Mouse (Mus musculus): ENCODE measurements around the gene Raph1. TPM values are rescaled to one million over a fixed set of nuclear protein-coding genes. Genes with fewer than 3 reads are reported as not detected.
"Not testable (repeated sequence)": the region's sequence is repeated elsewhere in the genome, so short reads cannot be mapped to it uniquely, and the experiment has no call there.

Raph1 gene
- polyA plus RNA-seq, 1 experiment from 2014 or later: 28.3 TPM

GRCm38 (mm10) chr1:60482881-60483280, 84.0 kb downstream of the Raph1 start:
- peaks cover 20% of the 10 kb centered on the region; the same call in 1 of the 2 replicates for H3K36me3 ChIP-seq (replicated peaks)
- no peak for ATAC-seq (replicated peaks)
- no peak overlapping the region for H3K27ac ChIP-seq
- no peak overlapping the region for H3K9ac ChIP-seq
- no peak overlapping the region for H3K4me3 ChIP-seq
- no peaks in the 10 kb centered on the region for H3K4me1 ChIP-seq
- no peak overlapping the region for H3K4me2 ChIP-seq
- H3K27me3 ChIP-seq (replicated peaks): no peaks in the 10 kb centered on the region
- WGBS: 100% methylated on average over 1 of the region's 1 CpGs
- H3K9me3 ChIP-seq: no peaks in the 10 kb centered on the region

- no peaks in the 10 kb centered on the region for H3K27me3 ChIP-seq (replicated peaks)
- H3K4me3 ChIP-seq: no peak overlapping the region
- no peak overlapping the region for H3K4me2 ChIP-seq
- H3K4me1 ChIP-seq: no peaks in the 10 kb centered on the region
- H3K9ac ChIP-seq: no peak overlapping the region
- 47% methylated on average over 1 of the region's 1 CpGs for WGBS
- no peak overlapping the region for H3K27ac ChIP-seq
- H3K36me3 ChIP-seq (replicated peaks): peaks cover 19% of the 10 kb centered on the region; the same call in 1 of the 2 replicates
- no peak for ATAC-seq (replicated peaks)
- H3K9me3 ChIP-seq: no peaks in the 10 kb centered on the region
Measured at GRCm38 (mm10) chr1:60481561-60481960, 85.3 kb downstream of the Raph1 start.

GRCm38 (mm10) chr1:60470541-60470940, 96.4 kb downstream of the Raph1 start:
- no peaks in the 10 kb centered on the region for H3K9me3 ChIP-seq
- peaks cover 5% of the 10 kb centered on the region; the same call in 1 of the 2 replicates for H3K36me3 ChIP-seq (replicated peaks)
- 93% methylated on average over 7 of the region's 7 CpGs for WGBS
- H3K9ac ChIP-seq: no peak overlapping the region
- no peak overlapping the region for H3K27ac ChIP-seq
- H3K27me3 ChIP-seq (replicated peaks): no peaks in the 10 kb centered on the region
- no peak overlapping the region for H3K4me2 ChIP-seq
- no peak overlapping the region for H3K4me3 ChIP-seq
- ATAC-seq (replicated peaks): no peak
- no peaks in the 10 kb centered on the region for H3K4me1 ChIP-seq

DNA sequence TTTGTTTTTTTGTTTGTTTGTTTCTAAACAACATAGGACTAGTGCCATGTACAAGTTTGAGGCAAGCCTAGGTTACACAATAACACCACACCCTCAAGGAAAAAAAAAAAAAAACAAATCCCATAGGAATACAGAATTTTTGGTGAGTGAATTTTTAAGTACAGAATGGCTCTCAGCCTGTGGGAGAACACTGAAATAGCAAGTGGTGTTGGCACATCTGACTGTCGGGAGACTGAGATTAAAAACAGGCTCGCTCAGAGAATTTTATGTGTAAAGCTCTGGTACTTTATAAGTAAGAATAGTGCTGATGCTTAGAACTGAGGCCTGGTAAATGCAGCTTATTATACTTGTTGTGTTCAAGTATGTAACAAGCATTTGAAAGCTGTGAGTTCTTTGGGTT, 97.4 kb downstream of the Raph1 start:
- no peak overlapping the region for H3K9ac ChIP-seq
- no peaks in the 10 kb centered on the region for H3K27me3 ChIP-seq (replicated peaks)
- H3K4me2 ChIP-seq: no peak overlapping the region
- H3K9me3 ChIP-seq: no peaks in the 10 kb centered on the region
- no peak overlapping the region for H3K4me3 ChIP-seq
- peaks cover 8% of the 10 kb centered on the region; the same call in 1 of the 2 replicates for H3K36me3 ChIP-seq (replicated peaks)
- no peaks in the 10 kb centered on the region for H3K4me1 ChIP-seq
- no peak for ATAC-seq (replicated peaks)
- H3K27ac ChIP-seq: no peak overlapping the region
- WGBS: 87% methylated on average over 2 of the region's 2 CpGs

DNA sequence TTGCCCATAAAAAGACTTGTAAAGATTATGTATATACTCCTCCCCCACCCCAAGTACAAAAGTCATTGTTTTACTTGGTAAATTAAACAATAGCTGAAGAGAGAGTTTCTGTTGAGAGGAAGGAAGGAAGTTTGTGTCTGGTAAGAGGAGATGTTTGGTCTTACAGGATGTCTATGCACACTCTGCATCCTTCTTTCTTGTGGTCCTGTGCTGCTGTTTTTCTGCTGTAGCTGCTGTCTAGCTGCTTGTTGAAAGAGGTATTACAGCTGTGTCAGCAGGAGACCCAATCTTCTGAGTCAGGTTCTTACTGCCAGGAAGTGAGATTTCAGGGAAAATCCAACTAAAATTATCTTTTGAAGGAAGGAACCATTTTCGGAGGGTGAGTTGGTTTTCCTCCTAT, 106.3 kb downstream of the Raph1 start:
- no peak for ATAC-seq (replicated peaks)
- Histone ChIP-seq H3K27me3 (replicated peaks) (no peaks in the 10 kb centered on the region), H3K9me3 (no peaks in the 10 kb centered on the region), H3K27ac (no peak overlapping the region), H3K4me1 (no peaks in the 10 kb centered on the region), H3K4me2 (no peak overlapping the region), H3K9ac (no peak overlapping the region), H3K4me3 (no peak overlapping the region), H3K36me3 (replicated peaks) (peaks cover 6% of the 10 kb centered on the region; the same call in 1 of the 2 replicates)
- 92% methylated on average over 1 of the region's 1 CpGs for WGBS

GRCm38 (mm10) chr1:60449896-60450295, 117.0 kb downstream of the Raph1 start:
- WGBS: 37% methylated on average over 1 of the region's 1 CpGs
- H3K4me1 ChIP-seq: no peaks in the 10 kb centered on the region
- H3K27ac ChIP-seq: no peak overlapping the region
- no peak for ATAC-seq (replicated peaks)
- no peaks in the 10 kb centered on the region for H3K27me3 ChIP-seq (replicated peaks)
- no peaks in the 10 kb centered on the region for H3K9me3 ChIP-seq
- no peak overlapping the region for H3K9ac ChIP-seq
- H3K4me2 ChIP-seq: no peak overlapping the region
- H3K36me3 ChIP-seq (replicated peaks): peaks cover 9% of the 10 kb centered on the region; the same call in 1 of the 2 replicates
- H3K4me3 ChIP-seq: no peak overlapping the region

GRCm38 (mm10) chr1:60447067-60447466, 119.8 kb downstream of the Raph1 start:
- WGBS: 89% methylated on average over 12 of the region's 12 CpGs
- ATAC-seq (replicated peaks): no peak

DNA sequence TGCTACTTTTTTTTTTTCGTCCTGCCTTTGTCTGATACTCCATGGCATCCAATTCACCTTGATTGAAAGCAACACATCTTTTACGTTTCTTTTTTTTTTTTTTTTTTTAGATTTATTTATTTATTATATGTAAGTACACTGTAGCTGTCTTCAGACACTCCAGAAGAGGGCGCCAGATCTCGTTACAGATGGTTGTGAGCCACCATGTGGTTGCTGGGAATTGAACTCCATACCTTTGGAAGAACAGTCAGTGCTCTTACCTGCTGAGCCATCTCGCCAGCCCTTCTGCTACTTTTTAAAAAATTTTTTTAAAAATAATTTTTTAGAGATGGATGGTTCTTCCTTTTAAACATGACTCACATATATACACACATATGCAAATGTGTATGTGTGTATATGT, 125.5 kb downstream of the Raph1 start:
- WGBS: 74% methylated on average over 5 of the region's 5 CpGs
- not testable (repeated sequence) for H3K4me1 ChIP-seq; H3K27ac ChIP-seq; H3K4me3 ChIP-seq; H3K4me2 ChIP-seq; H3K27me3 ChIP-seq (replicated peaks); ATAC-seq (replicated peaks); H3K36me3 ChIP-seq (replicated peaks); H3K9ac ChIP-seq; H3K9me3 ChIP-seq

More at GRCm38 (mm10) chr1:60447067-60447466, 119.8 kb downstream of the Raph1 start:
- H3K27me3 ChIP-seq (replicated peaks): no peaks in the 10 kb centered on the region
- H3K36me3 ChIP-seq (replicated peaks): peaks cover 9% of the 10 kb centered on the region; the same call in 1 of the 2 replicates
- no peak overlapping the region for H3K4me2 ChIP-seq
- no peaks in the 10 kb centered on the region for H3K9me3 ChIP-seq
- no peak overlapping the region for H3K4me3 ChIP-seq
- H3K4me1 ChIP-seq: no peaks in the 10 kb centered on the region
- no peak overlapping the region for H3K27ac ChIP-seq
- no peak overlapping the region for H3K9ac ChIP-seq

- ATAC-seq (replicated peaks): no peak
- H3K4me1 ChIP-seq: no peaks in the 10 kb centered on the region
- no peak overlapping the region for H3K27ac ChIP-seq
- H3K4me2 ChIP-seq: no peak overlapping the region
- no peak overlapping the region for H3K9ac ChIP-seq
- H3K9me3 ChIP-seq: no peaks in the 10 kb centered on the region
- H3K27me3 ChIP-seq (replicated peaks): no peaks in the 10 kb centered on the region
- no peak overlapping the region for H3K4me3 ChIP-seq
- no peaks in the 10 kb centered on the region for H3K36me3 ChIP-seq (replicated peaks)
- 24% methylated on average over 1 of the region's 1 CpGs for WGBS
Measured at GRCm38 (mm10) chr1:60432497-60432896, 134.4 kb downstream of the Raph1 start.

Small RNA genes within 50 kb of the gene (microRNA-seq; reads per million reads assigned to microRNA genes)
- not detected for gene Gm23762

Other genes starting within 250 kb of the Raph1 start
- 11.4 and 12.5 TPM in 2 replicates for gene Cyp20a1, start 223.8 kb downstream of the Raph1 start, polyA plus RNA-seq (2015; fragmentation: Nextera tagmentation; extraction: Ambion mirVana)
- 82.1 and 96.1 TPM in 2 replicates for gene Abi2, start 157.5 kb downstream of the Raph1 start, polyA plus RNA-seq (2015; fragmentation: Nextera tagmentation; extraction: Ambion mirVana)
- 0.13 and 0.27 TPM in 2 replicates for gene Cd28, start 149.7 kb upstream of the Raph1 start, polyA plus RNA-seq (2015; fragmentation: Nextera tagmentation; extraction: Ambion mirVana)

All from midbrain, embryonic 15.5 days (tissue).